Mouse (Mus musculus) ovary, adult 18-20 months (tissue): ENCODE measurements around the gene Myl4.
"Not testable (repeated sequence)": the region's sequence is repeated elsewhere in the genome, so short reads cannot be mapped to it uniquely, and the experiment has no call there.

Source experiments
- DNase-seq: peaks from one replicate; pipeline ENCODE4 v3.0.0; 2022; ENCODE audit warnings: low spot score, mixed read lengths

Myl4 gene

DNA sequence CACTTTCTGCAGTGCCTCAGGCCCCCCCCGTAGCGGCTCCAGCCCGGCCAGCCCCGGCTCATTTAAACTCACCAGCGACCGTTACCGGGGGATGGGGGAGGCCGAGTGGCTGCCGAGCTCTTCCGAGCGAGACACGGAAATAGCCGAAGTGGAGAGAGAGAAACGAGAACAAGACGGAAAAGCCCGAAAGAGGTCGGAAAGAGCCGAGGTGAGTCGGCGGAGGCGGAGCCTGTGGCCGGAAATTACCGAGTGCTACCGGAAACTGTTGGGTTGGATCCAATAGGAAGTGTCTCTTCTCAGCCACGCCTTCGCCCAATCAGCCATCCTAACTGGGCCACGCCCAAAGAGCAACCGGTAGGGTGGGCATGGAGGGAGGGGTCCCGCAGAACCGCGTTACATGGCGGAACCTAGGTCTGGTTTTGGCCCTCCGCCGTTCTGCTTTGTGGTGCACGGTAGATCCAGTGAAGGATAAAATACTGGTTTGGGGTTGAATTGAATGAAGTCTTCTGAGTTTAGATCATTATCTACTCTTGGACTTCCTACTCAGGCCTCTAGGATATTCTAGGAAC is at the start of gene Myl4, which contains the start of gene Cdc27:
Myl4 (plus strand) TSS at position 258 of the 569 bp plus-strand sequence.
Cdc27 (minus strand) TSS at position 215 of the 569 bp plus-strand sequence.
- peak; percentile 94 for DNase-seq

DNA sequence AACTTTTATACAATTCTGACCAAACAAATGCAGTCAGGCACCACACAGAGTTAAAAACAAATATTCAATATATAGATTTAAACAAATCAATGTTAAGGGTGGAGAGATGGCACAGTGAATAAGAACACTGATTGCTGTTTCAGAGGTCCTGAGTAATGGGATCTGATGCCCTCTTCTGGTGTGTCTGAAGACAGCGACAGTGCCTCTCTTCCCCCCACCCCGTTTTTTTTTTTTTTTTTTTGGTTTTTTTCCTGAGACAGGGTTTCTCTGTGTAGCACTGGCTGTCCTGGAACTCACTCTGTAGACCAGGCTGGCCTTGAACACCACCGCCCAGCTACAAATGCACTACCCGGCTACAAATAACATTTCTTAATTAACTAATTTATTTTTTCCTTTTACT is 42.0 kb upstream of the Myl4 start:
- no peak for DNase-seq

DNA sequence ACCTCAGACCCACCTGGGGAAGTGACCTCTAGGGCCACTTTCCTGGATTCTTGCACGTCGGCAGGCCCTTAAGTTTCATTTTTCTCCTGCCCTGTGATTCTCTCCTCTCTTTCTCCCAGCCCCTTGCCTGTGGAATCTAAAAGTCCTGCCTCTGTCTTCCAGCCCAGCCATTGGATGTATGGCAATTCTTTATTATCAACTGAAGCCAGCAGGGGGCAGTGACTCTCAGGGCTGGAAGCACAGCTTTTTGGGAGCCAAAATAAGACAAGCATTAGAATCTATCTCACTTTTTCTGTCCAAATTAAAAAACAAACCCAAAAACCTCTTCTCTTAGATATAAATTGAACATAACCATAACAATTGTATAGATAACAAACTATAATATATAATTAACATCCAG is 39.9 kb upstream of the Myl4 start:
- no peak for DNase-seq

DNA sequence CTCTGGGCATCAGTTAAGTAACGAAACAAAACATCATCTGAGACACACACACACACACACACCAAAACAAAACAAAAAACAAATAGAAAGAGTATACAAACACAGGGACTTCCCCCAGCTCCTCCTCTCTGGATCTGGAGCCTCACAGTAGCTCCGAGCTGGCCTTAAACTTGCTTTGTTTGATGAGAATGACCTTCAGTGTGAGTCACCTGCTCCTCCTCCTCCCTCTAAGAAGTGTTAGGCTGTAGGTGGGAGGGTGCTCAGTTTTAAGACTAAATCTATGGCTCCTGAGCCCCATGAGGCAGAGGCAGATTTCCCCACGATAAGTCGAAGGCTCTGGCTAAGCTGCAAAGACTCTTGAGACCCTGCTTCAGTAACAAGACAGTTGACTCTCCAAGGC is 38.0 kb upstream of the Myl4 start:
- no peak for DNase-seq

DNA sequence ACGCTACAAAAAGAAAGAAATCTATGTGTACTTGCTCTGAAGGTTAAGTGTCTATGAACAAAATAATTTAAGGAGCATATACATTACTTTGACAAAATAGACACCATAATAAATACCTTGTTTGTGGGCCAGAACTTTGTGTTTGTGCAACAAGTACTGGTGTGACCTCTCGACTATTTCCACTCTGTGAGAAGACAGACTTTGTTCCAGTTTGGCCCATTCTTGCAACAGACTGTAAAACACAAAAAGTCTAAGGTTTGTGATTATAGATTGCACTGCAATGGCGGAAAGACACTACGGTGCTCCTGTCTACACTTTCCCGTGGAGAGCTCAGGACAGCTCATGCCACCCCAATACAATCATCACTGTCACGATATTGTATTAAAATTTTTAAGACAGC is 24.5 kb upstream of the Myl4 start:
- DNase-seq = no peak

DNA sequence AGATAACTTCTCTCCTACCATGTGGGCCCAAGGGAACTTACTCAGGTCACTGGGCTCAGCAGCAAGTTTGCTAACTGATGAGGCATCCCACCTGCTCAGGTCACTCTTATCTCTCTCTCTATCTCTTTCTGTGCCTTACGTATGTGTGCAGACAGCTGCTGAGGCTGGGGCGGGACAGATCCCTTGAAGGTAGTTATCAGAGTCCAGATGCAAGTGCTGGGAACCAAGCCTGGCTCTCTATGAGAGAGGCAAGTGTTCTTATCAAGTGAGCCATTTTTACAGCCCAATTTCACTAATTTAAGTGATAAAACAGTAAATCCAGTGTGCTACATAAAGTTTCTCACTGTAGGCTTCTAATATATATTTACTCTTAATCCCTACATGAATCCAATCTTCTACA is 13.6 kb upstream of the Myl4 start:
- DNase-seq = no peak

DNA sequence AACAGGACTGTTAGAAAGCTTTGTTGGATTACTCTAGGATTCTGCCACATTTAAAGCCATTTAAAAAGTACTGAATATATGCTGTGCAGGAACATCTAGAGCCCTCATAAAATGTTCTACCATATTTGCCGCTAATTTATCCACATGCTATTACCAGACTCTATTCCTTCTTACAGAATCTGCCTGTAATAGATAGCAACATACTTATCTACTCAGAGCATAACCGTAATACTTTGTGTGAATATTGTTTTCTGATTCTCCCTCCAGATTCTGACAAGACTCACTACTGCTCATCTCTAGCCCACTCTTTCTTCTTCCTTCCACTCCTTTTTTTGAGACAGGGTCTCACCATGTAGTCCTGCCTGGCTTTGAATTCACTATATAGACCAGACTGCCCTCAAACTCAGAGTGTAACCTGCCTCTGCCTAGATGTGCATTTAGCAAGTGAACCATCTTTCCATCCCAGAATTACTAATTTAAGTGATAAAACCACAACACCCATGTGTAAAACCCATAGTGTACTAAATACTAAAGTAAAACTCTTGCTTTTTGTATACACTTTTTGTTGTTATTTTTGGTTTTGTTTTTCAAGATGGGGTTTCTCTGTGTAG is 12.4 kb upstream of the Myl4 start:
- no peak for DNase-seq

DNA sequence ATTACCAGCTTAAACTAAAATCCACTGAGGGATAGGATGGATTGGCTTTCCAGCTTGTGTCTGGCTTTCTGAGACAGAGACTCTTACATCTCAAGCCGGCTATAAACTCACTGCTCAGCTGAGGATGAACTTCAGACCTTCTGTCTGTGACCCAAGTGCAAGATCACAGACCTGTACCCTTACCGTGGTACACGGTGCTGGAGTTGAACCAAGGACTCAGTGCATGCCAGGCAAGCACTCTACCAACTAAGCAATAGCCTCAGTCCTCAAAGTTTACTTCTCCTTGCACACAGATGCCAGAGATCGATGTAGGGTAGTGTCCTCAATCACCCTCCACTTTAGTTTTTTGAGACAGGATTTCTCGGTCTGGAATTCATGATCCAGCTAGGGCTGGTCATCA is 10.7 kb upstream of the Myl4 start:
- DNase-seq = no peak

DNA sequence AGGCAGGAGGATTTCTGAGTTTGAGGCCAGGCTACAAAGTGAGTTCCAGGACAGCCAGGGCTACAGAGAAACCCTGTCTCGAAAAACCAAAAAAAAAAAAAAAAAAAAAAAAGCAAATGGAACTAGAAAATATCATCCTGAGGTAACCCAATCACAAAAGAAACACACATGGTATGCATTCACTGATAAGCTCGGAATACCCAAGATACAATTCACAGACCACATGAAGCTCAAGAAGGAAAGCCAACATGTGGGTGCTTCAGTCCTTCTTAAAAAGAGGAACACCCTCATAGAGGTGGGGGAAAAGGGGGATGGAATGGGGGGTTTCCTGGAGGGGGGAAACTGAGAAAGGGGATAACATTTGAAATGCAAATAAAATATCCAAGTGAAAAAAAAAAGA is 7.1 kb upstream of the Myl4 start:
- not testable (repeated sequence) for DNase-seq

DNA sequence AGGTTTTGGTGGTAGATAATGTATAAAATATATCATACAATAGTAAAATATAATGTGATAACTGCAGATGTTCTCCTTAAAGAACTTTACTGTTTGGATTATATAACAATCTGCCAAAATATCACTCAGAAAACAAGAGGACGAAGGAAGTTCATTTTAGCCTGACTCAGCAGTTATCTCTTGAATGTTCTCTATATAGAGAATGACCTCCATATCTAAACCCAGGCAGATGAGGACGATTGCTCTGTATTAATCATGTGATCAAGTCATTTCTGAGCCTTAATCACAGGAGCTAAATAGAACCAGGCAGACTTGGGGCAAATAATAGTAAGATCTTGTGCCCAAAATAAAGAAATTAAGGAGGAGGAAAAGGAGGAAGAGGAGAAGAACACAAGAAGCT is 6.0 kb upstream of the Myl4 start:
- no peak for DNase-seq

DNA sequence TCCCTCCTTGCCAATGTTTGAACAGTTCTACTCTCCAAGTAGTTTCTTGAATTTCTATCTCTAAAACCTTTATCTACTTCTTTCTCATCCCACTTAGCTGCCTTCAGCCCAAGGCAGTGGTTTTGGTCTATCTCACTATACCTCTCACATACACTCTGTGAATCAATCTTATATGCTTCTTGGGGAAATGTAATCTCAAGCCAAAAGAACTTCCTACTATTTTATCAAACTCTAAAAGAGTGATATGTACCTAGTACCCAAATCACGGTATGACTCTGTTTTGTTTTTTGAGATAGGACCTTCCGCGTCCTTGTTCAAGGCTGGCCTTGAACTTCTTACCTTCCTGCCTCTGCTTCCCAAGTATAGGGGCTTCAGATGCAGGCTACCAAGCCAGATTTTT is 3.0 kb upstream of the Myl4 start:
- no peak for DNase-seq

DNA sequence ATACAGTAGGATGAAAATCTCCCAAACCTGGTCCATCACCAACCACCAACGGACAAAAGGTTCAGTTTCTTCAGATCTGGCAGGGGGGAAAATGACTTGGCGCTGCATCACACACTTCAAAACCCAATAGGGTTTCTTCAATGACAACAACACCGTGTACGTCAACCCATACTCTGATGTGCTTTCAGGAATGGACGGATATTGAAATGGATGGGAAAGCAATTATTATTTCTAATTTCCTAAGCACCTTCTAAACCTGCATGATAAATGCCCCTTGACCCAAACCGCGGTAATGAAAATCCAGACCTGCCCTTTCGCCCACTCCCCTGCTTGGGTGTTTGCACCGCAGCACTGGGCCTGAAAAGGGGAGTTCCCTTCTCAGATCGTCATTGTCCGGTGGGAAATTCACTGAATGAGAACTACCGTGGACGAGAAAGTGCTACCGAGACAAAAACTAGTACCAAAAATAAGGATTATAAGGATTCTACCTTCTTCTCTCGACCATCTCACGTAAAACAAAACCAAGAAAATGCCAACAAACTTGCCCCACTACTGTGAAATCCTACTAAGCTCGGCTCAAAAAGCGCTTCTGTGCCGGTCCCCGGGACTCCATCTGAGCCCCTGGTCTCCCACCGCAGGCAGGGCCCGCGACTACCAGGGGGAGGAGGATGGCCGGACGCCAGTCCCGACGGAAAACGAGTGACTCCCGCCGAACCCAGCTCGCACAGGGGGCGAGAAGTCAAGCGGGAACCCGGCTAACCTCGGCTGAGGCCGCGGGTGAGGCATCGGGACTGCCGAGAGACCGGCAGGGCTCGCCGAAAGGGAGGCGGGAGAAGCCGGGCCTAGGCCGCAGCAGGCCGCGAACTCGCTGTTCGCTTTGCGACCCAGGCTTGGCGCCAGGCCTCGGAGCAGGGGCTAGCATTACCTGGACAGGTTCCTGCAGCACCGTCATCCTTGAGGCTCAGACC is 741 bp upstream of the Myl4 start:
- DNase-seq = no peak

DNA sequence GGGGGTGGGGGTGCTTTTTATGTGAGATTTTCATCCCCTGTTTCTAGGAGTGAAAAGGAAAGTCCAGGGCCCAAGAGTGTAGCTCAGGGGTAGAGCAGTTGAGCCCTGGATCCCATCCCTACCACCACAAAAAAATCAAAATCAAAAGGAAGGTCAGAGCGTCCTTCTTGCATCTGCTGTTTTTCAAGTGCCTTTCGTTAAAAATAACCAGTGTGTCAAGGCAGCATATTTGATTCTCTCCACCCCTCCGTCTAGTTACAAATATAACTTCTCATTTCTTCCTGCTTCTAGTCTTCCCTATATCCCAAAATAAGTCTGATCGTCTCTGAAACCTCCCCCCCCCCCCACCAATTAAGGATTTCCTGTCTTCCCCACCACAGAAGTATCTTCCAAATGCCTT is 7.6 kb downstream of the Myl4 start:
- DNase-seq = no peak

DNA sequence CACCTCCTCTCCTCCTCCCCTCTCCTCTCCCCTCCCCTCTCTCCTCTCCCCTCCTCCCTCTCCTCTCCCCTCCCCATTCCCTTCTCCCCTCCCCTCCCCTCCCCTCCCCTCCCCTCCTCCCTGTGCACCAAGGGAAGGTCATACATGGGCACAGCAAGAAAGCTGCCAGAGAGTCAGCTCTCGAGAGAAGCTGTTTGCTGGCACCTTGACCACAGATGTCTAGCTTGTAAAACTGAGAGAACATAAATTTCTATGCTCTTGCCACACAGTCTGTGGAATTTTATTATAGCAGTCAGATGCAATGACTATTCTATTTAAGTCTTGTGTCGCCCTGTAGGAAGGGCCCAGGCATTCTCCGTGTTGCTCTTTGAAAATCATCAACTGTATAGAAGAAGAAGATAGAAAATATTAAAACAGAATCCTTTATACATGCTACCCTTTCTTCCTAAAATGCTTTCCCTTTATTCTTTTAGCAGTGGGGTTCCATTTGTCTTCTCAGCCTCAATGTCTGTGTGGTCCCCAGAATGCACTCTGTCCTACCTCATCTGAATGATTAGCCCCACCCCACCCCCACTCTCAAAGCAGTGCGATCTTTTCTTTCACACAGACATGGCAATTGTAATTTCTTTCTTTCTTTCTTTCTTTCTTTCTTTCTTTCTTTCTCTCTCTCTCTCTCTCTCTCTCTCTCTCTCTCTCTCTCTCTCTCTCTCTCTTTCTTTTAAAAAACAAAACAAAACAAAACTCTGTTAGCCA is 8.4 kb downstream of the Myl4 start:
- DNase-seq = no peak

DNA sequence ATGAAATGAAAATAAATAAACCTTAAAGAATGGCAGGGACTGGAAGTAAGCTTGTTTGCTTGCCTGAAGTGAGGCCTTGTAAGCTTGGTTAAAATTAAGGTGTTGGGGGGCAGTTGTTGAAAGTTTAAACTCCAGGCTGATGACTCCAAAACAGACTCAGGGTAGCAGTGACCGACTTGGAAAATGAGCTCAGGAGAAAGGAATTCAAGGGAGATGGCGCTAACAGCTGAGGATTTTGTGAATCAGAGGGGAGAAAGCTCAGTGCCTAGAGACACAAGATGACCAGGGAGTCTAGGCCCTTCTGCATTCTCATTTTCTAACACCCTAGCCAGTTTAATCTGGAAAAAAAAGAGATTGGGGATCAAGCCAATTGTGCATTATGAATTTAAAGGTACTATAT is 10.5 kb downstream of the Myl4 start:
- no peak for DNase-seq

DNA sequence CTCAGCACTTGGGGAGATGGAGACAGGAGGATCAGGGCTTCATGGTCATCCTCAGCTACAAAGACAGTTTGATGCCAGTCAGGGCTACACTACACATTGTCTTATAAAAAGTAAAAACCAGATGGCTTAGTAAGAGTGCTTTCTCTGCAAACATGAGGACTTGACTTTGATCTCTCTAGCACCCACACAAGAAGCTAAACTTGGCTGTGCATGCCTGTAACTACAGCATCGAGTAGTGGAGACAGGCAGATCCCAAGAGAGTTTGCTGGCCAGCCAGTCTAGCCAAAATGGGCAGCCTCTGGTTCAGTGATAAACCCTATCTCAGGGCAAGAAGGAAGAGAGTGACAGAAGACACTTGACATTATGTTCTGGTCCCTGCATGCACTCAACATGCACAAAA is 13.0 kb downstream of the Myl4 start:
- DNase-seq = no peak

DNA sequence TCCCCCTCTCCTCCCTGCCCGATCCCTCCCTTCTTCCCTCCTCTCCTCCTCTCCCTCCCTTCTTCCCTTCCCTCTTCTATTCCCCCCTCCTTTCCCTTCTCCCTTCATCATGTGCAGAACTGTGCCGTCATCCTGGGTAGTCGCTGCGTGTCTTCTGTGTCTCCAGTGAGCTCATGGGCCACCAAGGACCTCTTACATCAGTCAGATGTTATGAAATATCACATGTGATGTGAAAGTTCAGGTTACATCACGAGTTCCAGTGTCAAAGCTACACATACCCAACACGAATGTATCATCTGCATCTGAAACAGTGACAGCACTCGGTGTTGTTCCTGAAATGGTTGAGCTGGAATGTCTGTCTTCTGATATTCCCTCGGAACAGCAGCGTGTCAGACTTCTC is 14.7 kb downstream of the Myl4 start:
- DNase-seq = no peak

DNA sequence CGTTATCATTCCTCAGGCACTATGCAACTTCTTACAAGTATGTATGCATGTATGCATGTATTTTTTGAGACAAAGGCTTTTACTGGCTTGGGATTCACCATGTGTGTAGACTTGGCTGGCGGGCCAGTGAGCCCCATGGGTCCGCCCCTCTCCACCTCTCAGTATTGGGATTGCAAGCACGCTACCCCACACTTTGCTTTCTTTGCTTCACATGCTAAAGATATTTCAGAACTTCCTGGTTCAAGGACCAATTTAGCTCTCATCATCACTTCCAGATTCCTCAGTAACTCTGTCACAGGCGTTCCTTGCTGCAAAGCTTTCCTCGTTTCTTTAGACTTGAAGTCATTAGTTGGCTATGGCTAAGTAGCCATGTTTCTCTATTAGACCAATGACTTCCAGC is 15.6 kb downstream of the Myl4 start:
- DNase-seq = no peak

DNA sequence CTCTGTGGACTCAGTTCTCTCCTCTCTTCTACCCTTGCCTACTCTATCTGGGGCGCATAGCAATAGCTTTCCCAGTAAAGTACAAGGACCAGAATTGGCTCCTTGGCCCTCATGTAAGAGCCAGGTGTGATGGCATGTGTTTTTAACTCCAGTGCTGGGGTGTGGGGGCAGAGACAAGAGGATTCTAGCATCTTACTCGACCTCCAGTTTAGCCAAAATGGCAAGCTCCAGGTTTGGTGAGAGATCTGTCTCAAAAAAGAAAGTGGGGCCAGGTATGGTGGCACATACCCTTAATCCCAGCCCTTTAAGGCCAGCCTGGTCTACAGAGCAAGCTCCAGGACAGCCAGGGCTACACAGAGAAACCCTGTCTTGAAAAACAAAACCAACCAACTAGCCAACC is 16.3 kb downstream of the Myl4 start:
- DNase-seq = no peak

DNA sequence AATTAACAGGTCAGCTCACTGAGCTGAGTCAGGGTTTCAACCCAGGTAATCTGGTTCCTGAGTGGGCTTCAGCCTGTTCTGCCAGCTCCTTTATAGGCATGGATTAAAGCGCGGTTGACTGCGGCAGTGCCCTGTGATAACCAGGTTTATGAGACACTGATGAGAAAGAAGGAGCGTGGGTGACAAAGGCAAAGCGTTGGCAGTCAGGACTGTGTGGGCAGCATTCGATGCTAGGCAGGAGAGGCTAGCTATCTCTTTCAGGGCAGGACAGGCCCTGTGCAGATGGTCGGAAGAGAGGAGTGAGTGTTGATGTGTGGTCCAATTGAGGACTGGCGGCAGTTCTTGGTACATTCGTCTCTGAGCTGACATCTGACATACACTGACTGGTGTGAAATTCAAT is 17.3 kb downstream of the Myl4 start:
- no peak for DNase-seq

DNA sequence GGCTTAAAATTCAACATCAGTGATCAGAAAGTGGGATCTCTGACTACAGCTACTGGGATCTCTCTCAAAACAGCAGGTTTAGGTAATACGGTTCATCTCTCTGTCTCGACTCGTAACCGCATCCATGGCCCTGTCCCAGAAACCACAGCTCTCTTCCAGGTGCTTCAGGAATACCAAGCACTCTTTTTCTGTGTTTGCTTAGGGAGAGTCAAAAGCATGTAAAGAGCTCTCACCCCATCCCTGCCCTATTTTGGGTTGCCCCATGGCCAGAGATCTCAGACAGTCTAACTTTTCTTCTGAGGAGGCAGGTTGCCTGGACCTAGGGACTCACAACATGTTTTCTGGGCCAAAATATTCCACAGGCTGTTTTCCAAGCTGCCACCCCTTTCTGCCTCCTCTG is 17.9 kb downstream of the Myl4 start:
- DNase-seq = no peak

DNA sequence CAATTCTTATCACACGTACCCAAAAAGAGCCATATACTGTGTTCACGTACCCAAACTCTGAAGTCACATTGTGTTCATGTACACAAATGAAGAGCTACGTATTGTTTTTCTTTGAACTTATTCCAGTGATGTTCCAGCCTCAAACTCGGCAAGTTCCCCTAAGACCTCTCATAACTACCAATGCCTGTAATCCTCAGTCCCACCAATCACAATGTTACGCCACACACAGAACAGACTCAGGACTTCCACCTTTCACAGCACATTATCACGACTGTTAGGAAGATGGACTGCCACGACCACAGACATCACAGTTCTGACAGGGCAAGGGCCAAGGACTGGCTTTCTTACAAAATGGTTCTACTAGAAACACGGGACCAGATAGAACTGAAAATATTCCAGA is 20.1 kb downstream of the Myl4 start:
- not testable (repeated sequence) for DNase-seq
